Mouse (Mus musculus): ENCODE data around the gene Tff2. TPM values are rescaled to one million over a fixed set of nuclear protein-coding genes. Genes with fewer than 3 reads are reported as not detected.

Tff2 gene
- total and polyA plus RNA-seq, 3 experiments: not detected

- Histone ChIP-seq H3K9ac (ENCODE audit: control insufficient read depth, low read depth, low read length, poor library complexity, severe bottlenecking) (no peak within 1 kb of the TSS), H3K4me1 (ENCODE audit: control insufficient read depth in 1 of 2, insufficient read depth in 2 of 2, low read length in 2 of 2) (no peaks in the 10 kb centered on the region), H3K4me3 (ENCODE audit: control insufficient read depth in 1 of 2, insufficient read depth in 1 of 2, low read depth in 2 of 2, low read length in 2 of 2) (no peak within 1 kb of the TSS), H3K9me3 (replicated peaks; ENCODE audit: insufficient read depth, low read length) (no peaks in the 10 kb centered on the region), H3K27ac (ENCODE audit: control insufficient read depth, low read depth, low read length) (no peak within 1 kb of the TSS), H3K27me3 (ENCODE audit: control insufficient read depth in 1 of 2, insufficient read depth in 2 of 2, low read length in 2 of 2) (peaks cover 3 to 4% of the 10 kb centered on the region in 2 experiments; a peak in 3 of 4 replicates), H3K36me3 (ENCODE audit: control insufficient read depth in 1 of 2, insufficient read depth in 2 of 2, low read length in 2 of 2) (no peaks in the 10 kb centered on the region), H3K79me2 (ENCODE audit: control insufficient read depth, insufficient read depth, low read length, poor library complexity) (no peaks in the 10 kb centered on the region)
- TF ChIP-seq ZC3H11A (IDR thresholded peaks at IDR 0.05; ENCODE audit: low read depth, low read length): no peak
- no peak for TF ChIP-seq POLR2AphosphoS5 (IDR thresholded peaks at IDR 0.05; ENCODE audit: borderline replicate concordance, low read depth, low read length)
- TF ChIP-seq MYC (IDR thresholded peaks at IDR 0.05; ENCODE audit: low read depth, low read length): no peak
- TF ChIP-seq ELF1 (IDR thresholded peaks at IDR 0.05; ENCODE audit: low read depth, low read length): no peak
- no peak for TF ChIP-seq MAZ (IDR thresholded peaks at IDR 0.05; ENCODE audit: low read depth, low read length)
- TF ChIP-seq TCF12 (IDR thresholded peaks at IDR 0.05; ENCODE audit: low read depth, low read length): no peak
- no peak for TF ChIP-seq UBTF (IDR thresholded peaks at IDR 0.05; ENCODE audit: borderline replicate concordance, insufficient read depth, low read depth, low read length)
- TF ChIP-seq NRF1 (IDR thresholded peaks at IDR 0.05; ENCODE audit: insufficient read depth, low read depth, low read length, poor library complexity, severe bottlenecking): no peak
- TF ChIP-seq MAX (IDR thresholded peaks at IDR 0.05; ENCODE audit: low read length): no peak
- TF ChIP-seq ZNF384 (IDR thresholded peaks at IDR 0.05; ENCODE audit: low read depth, low read length): no peak
- no peak for TF ChIP-seq JUND (IDR thresholded peaks at IDR 0.05; ENCODE audit: low read depth, low read length)
- TF ChIP-seq KAT2A (conservative IDR thresholded peaks at IDR 0.05; ENCODE audit: low read depth, low read length): no peak
- TF ChIP-seq GABPA (IDR thresholded peaks at IDR 0.05; ENCODE audit: low read depth, low read length): no peak
- no peak for TF ChIP-seq POLR2AphosphoS2 (IDR thresholded peaks at IDR 0.05; ENCODE audit: low read length)
- no peak for TF ChIP-seq MAFK (IDR thresholded peaks at IDR 0.05; ENCODE audit: borderline replicate concordance, low read depth, low read length)
- no peak for DNase-seq (ENCODE audit: low read depth, low spot score)
Measured at GRCm38 (mm10) chr17:31129452-31129851, 14.6 kb downstream of the Tff2 start, which contains the start of gene Tff3. TSS of gene Tff3 (minus strand) at chr17:31129646.

- Histone ChIP-seq H3K4me3 (ENCODE audit: control insufficient read depth in 1 of 2, insufficient read depth in 1 of 2, low read depth in 2 of 2, low read length in 2 of 2) (no peak overlapping the region), H3K27me3 (ENCODE audit: control insufficient read depth in 1 of 2, insufficient read depth in 2 of 2, low read length in 2 of 2) (peaks cover 3 to 4% of the 10 kb centered on the region in 2 experiments; a peak in 3 of 4 replicates), H3K27ac (ENCODE audit: control insufficient read depth, low read depth, low read length) (no peak overlapping the region), H3K36me3 (ENCODE audit: control insufficient read depth in 1 of 2, insufficient read depth in 2 of 2, low read length in 2 of 2) (no peaks in the 10 kb centered on the region), H3K79me2 (ENCODE audit: control insufficient read depth, insufficient read depth, low read length, poor library complexity) (no peaks in the 10 kb centered on the region), H3K9ac (ENCODE audit: control insufficient read depth, low read depth, low read length, poor library complexity, severe bottlenecking) (no peak overlapping the region), H3K9me3 (replicated peaks; ENCODE audit: insufficient read depth, low read length) (no peaks in the 10 kb centered on the region), H3K4me1 (ENCODE audit: control insufficient read depth in 1 of 2, insufficient read depth in 2 of 2, low read length in 2 of 2) (no peaks in the 10 kb centered on the region)
- DNase-seq (ENCODE audit: low read depth, low spot score): no peak
- TF ChIP-seq MYC (IDR thresholded peaks at IDR 0.05; ENCODE audit: low read depth, low read length) (no peak), MYB (IDR thresholded peaks at IDR 0.05; ENCODE audit: low read depth, low read length) (no peak), POLR2AphosphoS5 (IDR thresholded peaks at IDR 0.05; ENCODE audit: borderline replicate concordance, low read depth, low read length) (no peak), ZC3H11A (IDR thresholded peaks at IDR 0.05; ENCODE audit: low read depth, low read length) (no peak), NELFE (IDR thresholded peaks at IDR 0.05; ENCODE audit: low read depth, low read length) (no peak), ETS1 (IDR thresholded peaks at IDR 0.05; ENCODE audit: low read depth, low read length) (no peak), KAT2A (conservative IDR thresholded peaks at IDR 0.05; ENCODE audit: low read depth, low read length) (no peak), MXI1 (IDR thresholded peaks at IDR 0.05; ENCODE audit: low read depth, low read length) (no peak), BHLHE40 (IDR thresholded peaks at IDR 0.05; ENCODE audit: borderline replicate concordance, low read depth, low read length) (no peak)
Measured at GRCm38 (mm10) chr17:31128708-31129318, 15.3 kb downstream of the Tff2 start.
